Mouse (Mus musculus): ENCODE measurements around the gene Aunip.

The Aunip gene

GRCm38 (mm10) chr4:134553631-134554030, 42.8 kb downstream of the Aunip start:
- DNase-seq (ENCODE audit: low spot score in 2 of 2): no peak

GRCm38 (mm10) chr4:134555956-134556580, 45.3 kb downstream of the Aunip start:
- no peak for DNase-seq (ENCODE audit: low spot score in 2 of 2)

DNA sequence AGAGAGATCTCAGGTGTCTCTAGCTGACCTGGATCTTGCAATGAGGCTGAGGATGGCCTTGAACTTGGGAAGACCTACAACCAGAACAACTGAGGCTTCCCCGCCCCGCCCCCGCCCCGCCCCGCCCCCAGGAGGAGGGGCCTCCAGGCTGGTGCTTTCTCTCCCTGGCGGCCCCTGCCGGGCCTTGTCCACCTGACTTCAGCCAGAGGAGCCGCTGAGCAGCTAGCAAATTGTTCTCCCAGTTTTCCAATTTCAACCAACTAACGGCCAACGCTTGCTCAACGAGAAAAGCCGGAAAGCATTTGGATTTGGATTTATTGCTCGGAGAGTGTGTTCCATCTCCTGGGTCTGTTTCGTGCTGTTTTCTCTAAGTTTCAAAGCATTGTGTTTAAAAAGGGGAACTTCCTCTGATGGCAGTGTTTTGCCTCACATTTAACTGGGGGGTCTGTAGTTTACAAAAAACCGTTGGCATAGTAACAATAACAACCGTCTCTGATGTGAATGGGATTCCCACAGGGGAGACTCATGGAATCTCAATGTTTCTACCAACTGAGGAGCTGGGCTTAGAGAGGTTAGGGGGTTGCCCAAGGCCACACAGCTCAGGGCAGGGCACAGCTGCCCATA, 46.9 kb downstream of the Aunip start:
- DNase-seq (ENCODE audit: low spot score in 2 of 2): peak; percentile 21 to 37

DNA sequence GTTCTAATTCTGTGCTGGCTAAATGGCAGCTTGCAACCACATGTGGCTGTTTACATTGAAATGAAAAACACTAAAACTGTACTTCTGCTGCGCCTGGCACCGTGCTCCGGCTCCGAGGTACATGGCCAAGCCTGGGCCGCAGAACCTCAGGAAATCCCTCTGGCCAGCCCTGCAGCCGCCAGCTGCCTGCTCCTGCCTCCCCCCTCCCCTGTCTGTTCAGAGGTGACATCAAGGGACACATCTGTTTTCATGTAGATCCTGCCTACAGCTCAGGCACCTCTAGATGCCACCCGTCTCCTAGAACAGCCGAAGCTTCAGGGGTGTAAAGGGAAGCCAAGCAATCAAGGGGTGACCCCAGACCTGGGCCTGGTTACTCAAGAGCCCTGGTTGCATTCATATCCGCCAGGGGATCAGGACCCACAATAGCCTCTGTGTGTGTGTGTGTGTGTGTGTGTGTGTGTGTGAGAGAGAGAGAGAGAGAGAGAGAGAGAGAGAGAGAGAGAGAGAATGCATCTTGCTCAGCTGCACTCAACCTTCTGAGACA, 47.8 kb downstream of the Aunip start:
- no peak for DNase-seq (ENCODE audit: low spot score in 2 of 2)

DNA sequence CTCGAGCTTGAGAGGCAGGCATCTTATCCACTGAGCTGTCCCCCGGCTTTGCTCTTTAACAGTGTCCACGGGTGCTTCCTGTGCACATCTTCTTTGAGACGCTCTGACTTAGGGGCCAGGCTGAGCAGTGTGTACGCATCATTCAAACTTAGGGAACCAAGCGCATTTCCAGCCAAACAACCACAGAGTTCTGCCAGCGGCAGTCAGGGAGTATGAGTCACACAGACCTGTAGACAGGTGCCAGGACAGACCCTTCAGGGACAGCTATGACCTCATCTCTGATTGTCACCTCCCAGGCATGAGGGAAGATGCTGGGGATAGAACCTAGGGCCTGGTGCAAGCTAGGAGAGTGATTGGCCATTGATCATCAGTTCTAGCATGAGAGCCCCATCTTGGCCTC, 48.4 kb downstream of the Aunip start:
- no peak for DNase-seq (ENCODE audit: low spot score in 2 of 2)

- no peak for DNase-seq (ENCODE audit: low spot score in 2 of 2)
These were observed 49.9 kb downstream of the Aunip start for GRCm38 (mm10) chr4:134560699-134561098.

GRCm38 (mm10) chr4:134562014-134562413, 51.2 kb downstream of the Aunip start:
- DNase-seq (ENCODE audit: low spot score in 2 of 2): no peak

DNA sequence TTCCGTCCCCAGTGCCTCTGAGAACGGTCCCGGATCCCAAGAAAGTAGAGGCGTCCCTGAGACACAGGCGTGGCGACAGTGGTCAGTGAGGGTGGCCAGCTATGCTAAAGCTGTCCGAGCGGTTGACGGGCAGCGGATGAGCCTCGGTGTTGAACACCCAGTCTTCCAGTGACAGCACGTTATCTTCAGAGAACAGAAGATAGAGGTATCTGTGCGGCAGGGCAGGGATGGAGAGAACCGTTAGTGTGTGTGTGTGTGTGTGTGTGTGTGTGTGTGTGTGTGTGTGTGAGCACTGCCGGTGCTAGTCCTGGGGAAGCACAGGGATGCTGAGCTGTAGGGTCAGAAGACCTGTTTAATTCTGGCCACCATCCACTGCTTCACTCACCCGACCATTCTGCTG, 52.8 kb downstream of the Aunip start:
- DNase-seq (ENCODE audit: low spot score in 2 of 2): no peak

DNA sequence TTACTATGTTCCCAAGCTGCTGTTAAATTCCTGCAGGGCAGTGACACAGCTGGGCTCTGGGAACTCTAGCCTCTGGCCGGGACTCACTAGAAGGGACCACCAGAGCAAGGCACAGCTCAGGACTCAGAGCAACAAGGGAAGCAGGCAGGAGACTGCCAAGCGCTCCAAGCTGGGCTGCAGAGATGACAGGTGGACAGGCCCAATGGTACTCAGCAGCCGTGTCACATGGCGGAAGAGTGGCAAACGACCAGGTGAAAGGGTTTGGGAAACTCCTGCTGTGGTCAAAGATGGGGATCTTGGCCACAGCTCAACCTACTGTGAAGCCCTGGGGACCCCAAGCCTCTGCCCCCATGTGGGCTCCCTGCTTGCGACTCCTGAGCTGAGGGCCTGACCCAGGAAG, 53.3 kb downstream of the Aunip start:
- no peak for DNase-seq (ENCODE audit: low spot score in 2 of 2)

DNA sequence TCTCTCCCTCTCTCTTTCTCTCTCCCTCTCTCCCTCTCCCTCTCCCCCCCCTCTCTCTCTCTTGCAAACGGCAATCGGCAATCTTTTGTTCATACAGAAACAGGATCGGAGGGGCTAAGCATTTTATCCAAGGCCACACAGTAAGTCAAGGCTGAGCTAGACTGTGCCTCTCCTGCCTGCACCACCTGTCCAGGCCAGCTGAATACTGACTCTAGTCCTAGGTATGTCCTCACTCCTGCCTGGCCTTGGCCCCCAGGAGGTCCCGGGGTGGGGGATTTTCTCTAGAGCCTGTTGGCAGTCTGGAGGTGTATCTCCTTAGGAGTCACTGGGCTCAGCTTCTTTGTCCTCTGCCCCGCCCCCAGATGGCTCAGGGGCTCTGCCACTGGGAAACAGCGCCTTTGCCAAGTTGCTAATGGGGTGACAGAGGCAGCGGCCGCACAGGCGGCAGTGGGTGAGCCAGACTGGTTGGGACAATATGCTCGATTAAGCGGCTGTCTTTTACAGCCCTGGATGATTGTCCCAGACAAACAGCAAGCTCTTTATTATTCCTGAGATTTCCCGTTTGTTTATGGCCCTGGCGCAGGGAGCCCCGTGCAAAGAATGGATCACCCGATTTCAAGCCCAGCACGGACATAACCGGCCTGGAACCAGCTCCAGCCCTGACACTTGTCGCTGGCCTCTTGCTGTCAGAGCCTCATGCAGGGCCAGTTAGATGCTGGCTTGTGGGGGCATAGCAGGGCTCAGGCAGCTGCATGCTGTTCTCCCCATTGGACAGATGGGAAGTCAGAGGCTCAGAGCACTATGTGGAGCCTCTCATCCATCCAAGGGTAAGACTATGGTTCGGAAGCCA, 56.8 kb downstream of the Aunip start:
- DNase-seq (ENCODE audit: low spot score in 2 of 2): no peak

- DNase-seq (ENCODE audit: low spot score in 2 of 2): no peak
These were observed 58.4 kb downstream of the Aunip start for GRCm38 (mm10) chr4:134569205-134569604.

DNA sequence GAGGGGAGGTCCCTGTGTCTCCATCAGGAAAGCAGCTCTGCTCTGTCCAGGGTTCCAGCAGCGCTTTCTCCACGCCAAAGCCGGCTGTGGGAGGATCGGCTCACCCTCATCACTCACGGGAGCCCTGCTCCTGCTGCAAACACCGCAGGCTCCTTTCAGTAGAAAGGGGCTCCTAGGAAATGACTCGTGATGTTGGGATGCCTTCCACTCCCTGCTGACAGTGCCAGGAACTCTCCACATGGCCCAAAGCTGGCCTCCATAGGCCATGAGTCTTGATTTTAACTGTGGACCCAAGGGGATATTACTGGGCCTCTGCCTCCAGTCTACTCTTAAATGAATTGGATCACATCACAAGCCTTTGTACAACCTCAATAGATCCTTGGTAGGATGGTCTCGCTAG, 59.0 kb downstream of the Aunip start:
- DNase-seq (ENCODE audit: low spot score in 2 of 2): no peak

DNA sequence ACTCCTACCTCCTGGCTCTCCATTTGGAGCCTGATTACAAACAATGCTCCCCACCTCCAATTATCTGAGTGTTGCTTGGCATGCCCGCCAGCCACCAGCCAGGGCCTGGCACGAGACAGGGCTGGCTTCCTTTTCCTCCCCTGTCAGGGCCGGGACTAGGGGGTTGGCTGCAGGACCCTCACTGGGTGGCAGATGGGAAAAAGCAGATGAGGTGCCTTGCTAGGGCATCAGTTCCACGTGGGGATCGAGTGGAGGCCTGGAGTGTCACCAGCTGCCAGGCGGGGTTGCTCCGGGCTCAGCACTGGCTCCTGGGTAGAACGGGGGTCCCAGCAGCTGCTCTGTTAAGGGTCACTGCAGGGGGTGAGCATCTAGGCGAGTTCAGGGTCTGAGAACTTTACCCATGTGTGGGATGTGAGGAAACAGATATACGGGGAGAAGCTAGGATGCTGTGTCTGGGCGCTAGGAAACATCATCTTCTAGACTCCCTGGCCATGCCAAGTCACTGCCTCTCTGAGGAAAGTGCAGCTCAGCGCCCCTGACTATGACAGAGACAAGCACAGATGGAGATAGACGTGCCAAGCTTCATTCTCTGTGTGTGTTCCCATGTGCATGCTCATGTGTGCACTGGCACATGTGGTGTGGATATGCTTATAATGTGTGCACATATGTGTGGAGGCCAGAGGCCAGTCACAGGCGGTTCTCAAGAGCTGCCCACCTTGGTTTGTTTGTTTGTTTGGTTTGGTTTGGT, 60.1 kb downstream of the Aunip start:
- no peak for DNase-seq (ENCODE audit: low spot score in 2 of 2)

DNA sequence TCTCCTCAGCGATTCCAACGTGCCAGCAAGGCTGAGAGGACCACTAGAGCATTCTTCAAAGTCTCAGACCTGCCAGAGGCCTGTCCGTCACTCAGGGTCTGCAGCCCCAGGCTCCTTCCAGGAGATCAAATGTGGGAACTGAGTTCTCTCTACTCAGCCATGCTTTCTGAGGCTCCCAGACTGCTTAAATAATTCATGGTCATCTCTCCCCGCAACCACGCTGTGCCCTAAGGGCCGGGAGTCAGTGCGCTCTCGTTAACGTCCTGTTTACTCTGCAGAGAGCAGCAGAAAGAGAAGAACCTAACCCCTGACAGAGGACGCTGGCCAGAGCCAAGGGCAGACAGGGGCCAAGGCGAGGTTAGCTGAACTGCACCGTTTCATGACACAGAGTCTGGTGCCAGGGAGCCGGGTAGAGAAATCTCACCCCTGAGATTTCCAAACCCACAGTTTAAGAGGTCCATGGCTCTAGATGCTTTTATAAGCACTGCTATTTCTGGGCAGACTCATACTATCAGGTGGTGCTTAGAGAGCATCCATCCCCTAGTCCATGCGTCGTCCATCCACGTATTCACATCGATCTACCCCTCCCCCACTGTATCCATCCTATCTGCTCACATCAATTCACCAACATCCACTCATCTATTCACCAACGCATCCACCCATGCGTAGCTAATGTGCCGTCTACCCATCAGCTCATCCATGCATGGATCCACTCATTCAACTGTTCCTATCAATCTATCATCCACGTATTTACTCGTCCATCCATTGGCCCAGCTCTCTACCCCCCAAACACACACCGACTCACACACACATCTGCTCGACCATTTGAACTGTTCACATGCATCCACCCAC, 61.9 kb downstream of the Aunip start:
- no peak for DNase-seq (ENCODE audit: low spot score in 2 of 2)
